9 mouse cellular contexts compared by ENCODE assay signal in genomic region chr1:43358191-43358590, GRCm38 (mm10).
DNase-seq lines count a peak whose midpoint lies in the region; ATAC-seq and TF ChIP-seq lines count a peak whose summit lies in the region.
"Had no signal": no experiment of that assay in that cellular context is flagged by ENCODE, and none has a peak within 500 bp of the region (broad histone marks: within the 10 kb centered on the region; RNA-seq: fewer than 3 reads in every experiment).

No protein-coding gene starts in this region.

- H3K4me2 ChIP-seq in forebrain, postnatal 0 days (ENCODE audit: low read depth), result no peak overlapping the region

- no peak for TF ChIP-seq CTCF in forebrain, postnatal 0 days (IDR thresholded peaks at IDR 0.05; ENCODE audit: low read depth)
- TF ChIP-seq CTCF in layer of hippocampus, adult 2 months (conservative IDR thresholded peaks at IDR 0.05), result no peak

- H3K9ac ChIP-seq in forebrain, postnatal 0 days, result no peak overlapping the region

- H3K4me1 ChIP-seq in forebrain, postnatal 0 days (ENCODE audit: insufficient read depth), result no peaks in the 10 kb centered on the region

- H3K9me3 ChIP-seq in forebrain, postnatal 0 days (ENCODE audit: low read length), result no peaks in the 10 kb centered on the region

- WGBS in forebrain, postnatal 0 days, result 32% methylated on average over 6 of the region's 6 CpGs

- peak; percentile 86 for ATAC-seq in forebrain, postnatal 0 days

- no peaks in the 10 kb centered on the region for H3K36me3 ChIP-seq in forebrain, postnatal 0 days (ENCODE audit: insufficient read depth)

- no peak overlapping the region for H3K4me3 ChIP-seq in forebrain, postnatal 0 days (ENCODE audit: low read depth, low read length)
- H3K4me3 ChIP-seq in layer of hippocampus, adult 2 months, result no peak overlapping the region
- H3K4me3 ChIP-seq: erythroblast, embryonic 14.5 days had no signal

- H3K27me3 ChIP-seq in forebrain, postnatal 0 days (ENCODE audit: insufficient read depth, low read length), result no peaks in the 10 kb centered on the region

- H3K27ac ChIP-seq in forebrain, postnatal 0 days (ENCODE audit: low read depth, low read length), result no peak overlapping the region
- 0 out of 2 replicates have a peak overlapping the region, but pooled peaks have one; percentile 20 for H3K27ac ChIP-seq in layer of hippocampus, adult 2 months

- peak; percentile 29 for DNase-seq in adrenal gland, postnatal 14 days
- no peak for DNase-seq in adrenal gland, adult 8-10 months
- peak; percentile 19 for DNase-seq in cerebellum, adult 11-12 months
- DNase-seq in forebrain, postnatal 0 days, result peak; percentile 61
- DNase-seq in layer of hippocampus, adult 2 months (ENCODE audit: low spot score in 2 of 2), result peak; percentile 25 to 47
- DNase-seq in lung, postnatal 36 days, result peak; percentile 80
- DNase-seq in right cerebral cortex, adult 2 months (ENCODE audit: low spot score in 2 of 2), result peak; percentile 7 to 15
- no peak for DNase-seq in thymus, postnatal 25 days

Comparison
In these comparisons a context has a peak if more than half of its experiments do, and no peak if none do; other contexts are left out.
1. DNase-seq: peak in adrenal gland, postnatal 14 days (single experiment), cerebellum, adult 11-12 months (single experiment), forebrain, postnatal 0 days (single experiment), layer of hippocampus, adult 2 months (2 of 2), lung, postnatal 36 days (single experiment) and right cerebral cortex, adult 2 months (2 of 2); none in adrenal gland, adult 8-10 months (single experiment) and thymus, postnatal 25 days (single experiment).